Mouse (Mus musculus): ENCODE measurements around the gene Traf6. TPM values are rescaled to one million over a fixed set of nuclear protein-coding genes. Genes with fewer than 3 reads are reported as not detected.

The Traf6 gene
- 31.3 TPM for polyA plus RNA-seq (2015; fragmentation: Illumina TruSeq; extraction: RNeasy Lipid Tissue Mini Kit (QIAGEN cat#74804); ENCODE audit: insufficient read depth, low replicate concordance)

GRCm38 (mm10) chr2:101678236-101679021 lies at the start of gene Traf6:
TSS of gene Traf6 (plus strand) at chr2:101678429.

DNA sequence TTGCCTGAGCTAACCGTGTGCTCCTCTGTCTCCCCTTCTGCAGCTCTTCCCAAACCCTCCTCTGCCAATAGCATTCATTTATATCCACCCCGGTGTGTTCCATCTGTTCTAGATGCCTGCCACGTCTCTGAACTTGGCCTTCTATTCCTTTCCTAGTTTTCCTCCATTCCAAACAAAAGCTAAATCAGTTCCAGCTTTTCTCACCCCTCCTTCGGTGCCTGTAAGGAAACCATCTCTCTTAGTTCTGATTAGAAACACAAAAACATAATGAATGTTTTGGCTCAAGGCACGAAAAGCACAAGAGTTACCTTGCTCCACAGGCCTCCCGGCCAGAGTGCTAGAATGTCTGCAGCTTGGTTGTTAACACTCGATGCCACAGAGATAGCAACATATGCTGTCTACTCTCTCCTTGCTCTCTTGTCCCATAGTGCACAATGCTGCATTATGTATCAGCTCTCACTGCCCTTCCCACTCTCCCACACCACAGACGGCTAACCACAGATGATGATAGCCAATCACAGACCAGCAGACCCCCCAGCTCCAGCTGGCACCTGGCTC lies 29.0 kb upstream of the Traf6 start, which contains the start of the genes Rag1 and B230118H07Rik:
Rag1 (minus strand) TSS at position 388 of the 558 bp plus-strand sequence.
B230118H07Rik (minus strand) TSS at position 419 of the 558 bp plus-strand sequence.

Other genes with a start within 250 kb of the Traf6 start
- not detected for gene Rag2, start 53.7 kb upstream of the Traf6 start, polyA plus RNA-seq (2015; fragmentation: Illumina TruSeq; extraction: RNeasy Lipid Tissue Mini Kit (QIAGEN cat#74804); ENCODE audit: insufficient read depth, low replicate concordance)
- gene Rag1, start 28.9 kb upstream of the Traf6 start, polyA plus RNA-seq (2015; fragmentation: Illumina TruSeq; extraction: RNeasy Lipid Tissue Mini Kit (QIAGEN cat#74804); ENCODE audit: insufficient read depth, low replicate concordance), result 0.19 TPM
- gene B230118H07Rik, start 28.9 kb upstream of the Traf6 start, polyA plus RNA-seq (2015; fragmentation: Illumina TruSeq; extraction: RNeasy Lipid Tissue Mini Kit (QIAGEN cat#74804); ENCODE audit: insufficient read depth, low replicate concordance), result 12.4 TPM
- gene Prr5l, start 204.6 kb downstream of the Traf6 start, polyA plus RNA-seq (2015; fragmentation: Illumina TruSeq; extraction: RNeasy Lipid Tissue Mini Kit (QIAGEN cat#74804); ENCODE audit: insufficient read depth, low replicate concordance), result 9.1 TPM
- 10.0 TPM for gene Commd9, start 207.8 kb downstream of the Traf6 start, polyA plus RNA-seq (2015; fragmentation: Illumina TruSeq; extraction: RNeasy Lipid Tissue Mini Kit (QIAGEN cat#74804); ENCODE audit: insufficient read depth, low replicate concordance)